Mouse (Mus musculus) hematopoietic stem cell, adult 5-6 weeks (primary cell): Measurements from ENCODE around the gene AC161166.1. TPM values are rescaled to one million over a fixed set of nuclear protein-coding genes. Genes with fewer than 3 reads are reported as not detected.

Experiments used
- ATAC-seq, 2 experiments: fragments of 125-278 bp in 1 of 2; replicated peaks in 1 of 2; 2 replicates each; pipeline ENCODE4 v1.8.0; 2016 to 2017; ENCODE audit warnings: inconsistent platforms in 2 of 2, mild to moderate bottlenecking in 2 of 2, moderate number of reproducible peaks in 2 of 2, low read depth in 1 of 2, moderate TSS enrichment in 1 of 2; ENCODE audit not compliant: low FRiP score in 2 of 2, poor library complexity in 2 of 2, severe bottlenecking in 2 of 2, insufficient read depth in 1 of 2, low TSS enrichment in 1 of 2
- total RNA-seq: library from RNA; stranded (forward); fragments of 172-1452, 232-1000 nt; gene quantifications from 2 replicates; pipeline ENCODE4 v1.2.3, GENCODE M21; 2017

The AC161166.1 gene
- not detected in 2 replicates for total RNA-seq

GRCm38 (mm10) chr7:24512355-24512754 is at the start of gene AC161166.1:
AC161166.1 (minus strand) TSS chr7:24512455.
- ATAC-seq: no peak

DNA sequence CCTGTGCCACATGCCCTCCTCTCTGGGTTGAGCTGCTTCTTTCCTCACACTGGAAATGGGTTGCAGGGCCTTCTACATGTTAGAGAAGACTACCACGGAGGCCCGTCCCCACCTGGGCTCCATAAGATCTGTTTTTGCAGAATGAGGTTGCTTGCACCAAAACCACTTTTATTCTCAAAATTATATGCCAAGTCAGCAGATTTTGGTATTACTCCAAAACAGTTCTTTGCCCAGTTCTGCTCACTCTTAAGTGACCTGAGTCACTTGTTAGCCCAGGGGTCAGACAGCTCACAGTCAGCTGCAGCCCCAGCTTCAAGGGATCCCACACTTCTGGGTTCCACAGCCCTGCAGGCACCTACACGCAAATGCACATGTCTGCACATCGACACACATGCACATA is 49.2 kb upstream of the AC161166.1 start:
- ATAC-seq: no peak

GRCm38 (mm10) chr7:24555786-24556185 is 43.5 kb upstream of the AC161166.1 start:
- ATAC-seq: no peak

GRCm38 (mm10) chr7:24551985-24552759 is 39.9 kb upstream of the AC161166.1 start:
- ATAC-seq: peak in 1 of 2 experiments; percentile 32; a peak in 1 of 4 replicates

DNA sequence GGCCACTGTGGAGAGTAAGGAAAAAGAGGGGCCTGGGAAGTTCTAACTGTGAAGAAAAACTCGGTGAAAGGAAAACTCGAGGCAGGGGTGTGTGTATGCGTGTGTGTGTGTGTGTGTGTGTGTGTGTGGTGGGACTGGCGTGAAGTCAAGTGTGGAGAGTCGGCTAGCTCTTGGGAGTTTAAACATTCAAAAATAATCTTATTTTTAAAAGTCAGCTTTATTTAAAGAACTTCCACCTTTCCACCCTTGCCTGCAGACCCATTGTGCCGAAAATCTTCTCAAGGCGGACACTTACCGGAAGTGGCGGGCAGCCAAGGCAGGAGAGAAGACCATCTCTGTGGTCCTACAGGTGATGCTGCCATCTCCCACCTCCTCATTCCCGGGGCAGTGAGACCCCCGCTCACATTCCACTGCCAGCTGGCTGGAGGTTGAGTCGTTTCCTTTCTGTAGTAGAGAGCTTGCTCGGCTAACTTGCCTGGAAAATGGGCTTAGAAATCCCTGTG is 35.3 kb upstream of the AC161166.1 start:
- no peak for ATAC-seq

- ATAC-seq: peak; percentile 99 to 100
These were observed 34.6 kb upstream of the AC161166.1 start for GRCm38 (mm10) chr7:24546634-24547389.

DNA sequence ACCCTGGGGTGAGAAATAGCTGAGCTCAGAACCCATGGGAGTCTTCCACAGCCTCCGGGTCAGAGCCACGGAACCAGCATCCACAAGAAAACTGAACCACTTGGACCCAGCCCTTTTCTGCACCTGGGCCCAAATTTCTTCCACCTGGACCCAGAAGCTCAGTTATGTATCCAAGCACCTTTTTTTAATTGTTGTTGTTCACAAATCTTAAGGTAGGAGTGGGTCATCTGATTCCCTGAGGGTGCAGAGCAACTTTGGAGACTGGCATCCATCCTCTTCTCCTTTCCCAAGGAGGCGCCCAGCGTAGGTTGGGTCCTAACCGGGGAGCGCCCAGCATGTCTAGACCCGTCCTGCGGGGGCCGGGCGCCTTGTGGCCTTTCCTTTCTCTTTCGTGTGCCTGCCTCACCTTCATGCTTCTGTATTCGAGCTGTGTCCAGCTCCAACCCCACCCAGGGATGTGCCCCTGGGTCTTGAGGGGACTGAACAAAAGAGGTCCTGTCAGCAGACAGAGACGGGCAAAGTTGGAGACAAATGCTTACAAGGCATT is 33.9 kb upstream of the AC161166.1 start, which contains the start of the genes Pinlyp and Xrcc1:
Pinlyp (minus strand) TSS at position 51 of the 547 bp plus-strand sequence.
Xrcc1 (plus strand) TSS at position 222 of the 547 bp plus-strand sequence.
- no peak; a peak in 1 of 4 replicates for ATAC-seq

DNA sequence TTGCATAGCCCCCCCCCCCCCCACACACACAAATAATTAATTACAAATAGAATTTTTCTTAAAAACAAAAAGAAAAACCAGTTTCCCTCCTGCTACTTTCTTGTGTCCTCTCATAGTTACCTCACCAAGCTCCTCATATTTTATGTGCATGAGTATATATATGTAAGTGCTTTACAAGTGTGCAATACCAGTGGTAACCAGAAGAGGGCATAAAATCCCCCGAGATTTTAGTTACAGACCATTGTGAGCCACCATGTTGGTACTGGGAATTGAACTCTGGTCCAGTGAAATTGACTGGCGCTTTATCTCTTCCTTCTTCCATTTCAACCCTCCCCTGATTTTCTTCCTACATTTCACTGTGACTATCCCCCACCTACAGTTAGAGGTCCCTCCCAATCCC is 32.3 kb upstream of the AC161166.1 start:
- no peak for ATAC-seq

- no peak for ATAC-seq
These were observed 27.4 kb upstream of the AC161166.1 start for GRCm38 (mm10) chr7:24539686-24540085.

DNA sequence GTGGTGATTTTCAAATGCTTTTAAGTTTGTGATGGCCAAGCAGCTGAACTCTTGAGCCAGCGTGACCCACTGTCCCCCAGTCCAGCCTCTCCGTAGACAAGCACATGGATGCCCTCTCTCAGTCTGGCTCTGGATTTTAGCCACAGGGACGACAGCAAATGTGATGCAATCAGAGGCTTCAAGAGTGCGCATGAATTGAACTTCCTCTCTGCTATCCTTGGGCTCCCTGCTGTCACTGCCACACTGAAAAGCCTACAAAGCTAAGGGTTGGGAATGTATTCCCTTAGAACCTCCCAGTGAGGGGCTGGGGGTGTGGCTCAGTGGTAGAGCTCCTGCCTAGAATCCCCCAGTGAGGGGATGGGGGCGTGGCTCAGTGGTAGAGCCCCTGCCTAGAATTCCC is 26.4 kb upstream of the AC161166.1 start:
- no peak for ATAC-seq

DNA sequence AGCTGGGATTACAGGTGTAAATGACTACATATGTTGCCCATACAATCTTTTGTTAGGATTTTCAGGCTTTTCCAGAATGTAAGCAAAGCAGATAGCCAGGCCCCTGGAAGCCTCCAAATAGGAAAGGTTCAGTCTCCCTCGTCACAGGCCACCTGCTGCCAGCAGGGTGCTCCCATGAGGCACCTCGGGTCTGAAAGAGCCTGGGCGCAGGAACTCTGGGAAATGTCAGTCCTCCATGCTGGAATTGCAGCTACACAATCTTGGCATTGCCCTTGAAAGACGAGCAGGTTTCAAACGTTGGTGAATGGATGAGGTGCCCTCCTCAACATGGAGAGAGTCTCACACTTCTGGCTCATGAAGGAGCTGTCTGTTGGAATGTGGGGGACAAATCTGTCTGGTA is 25.9 kb upstream of the AC161166.1 start:
- no peak for ATAC-seq

GRCm38 (mm10) chr7:24537591-24537990 is 25.3 kb upstream of the AC161166.1 start:
- ATAC-seq: no peak

- no peak for ATAC-seq
These were observed 24.8 kb upstream of the AC161166.1 start for GRCm38 (mm10) chr7:24537081-24537480.

GRCm38 (mm10) chr7:24534301-24534700 is 22.0 kb upstream of the AC161166.1 start:
- no peak for ATAC-seq

GRCm38 (mm10) chr7:24533806-24534205 is 21.6 kb upstream of the AC161166.1 start:
- ATAC-seq: no peak

- ATAC-seq: no peak
These were observed 20.8 kb upstream of the AC161166.1 start for GRCm38 (mm10) chr7:24533031-24533571.

DNA sequence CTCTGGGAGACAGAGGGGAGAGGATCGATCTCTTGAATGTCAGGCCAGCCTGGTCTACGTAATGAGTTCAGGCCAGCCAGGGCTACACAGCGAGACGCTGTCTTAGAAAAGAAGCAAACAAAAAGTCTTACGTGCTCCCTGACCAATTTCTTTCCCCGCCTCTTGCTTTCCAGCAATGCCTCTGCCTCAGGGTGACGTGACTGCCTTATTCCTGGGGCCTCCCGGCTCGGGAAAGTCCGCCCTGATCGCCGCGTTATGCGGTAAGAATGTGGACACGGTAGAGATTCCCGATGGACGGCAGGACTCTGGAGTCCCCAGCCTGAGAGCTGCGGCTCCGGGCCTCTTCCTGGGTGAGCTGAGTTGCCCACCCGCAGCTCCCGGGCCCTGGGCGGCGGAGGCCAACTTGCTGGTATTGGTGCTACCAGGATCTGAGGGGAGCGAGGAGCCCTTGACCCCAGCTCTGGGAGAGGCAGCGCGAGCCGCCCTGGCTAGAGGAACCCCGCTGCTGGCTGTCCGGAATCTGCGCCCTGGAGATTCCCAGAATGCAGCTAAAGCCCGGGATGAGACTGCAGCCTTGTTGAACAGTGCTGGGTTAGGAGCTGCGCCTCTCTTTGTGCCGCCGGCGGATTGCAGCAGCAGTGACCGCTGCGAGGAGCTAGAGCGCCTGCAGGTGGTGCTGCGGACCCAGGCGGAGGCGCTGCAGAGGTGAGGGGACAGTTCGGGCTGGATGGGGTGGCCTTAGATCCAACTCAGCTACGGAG is 19.1 kb upstream of the AC161166.1 start:
- ATAC-seq: peak; percentile 62 to 64
